Mouse (Mus musculus) embryonic facial prominence, embryonic 11.5 days (tissue): ENCODE measurements around the gene Cacna2d4. TPM values are rescaled to one million over a fixed set of nuclear protein-coding genes. Genes with fewer than 3 reads are reported as not detected.

Experiments used
- ATAC-seq: fragments of 200-750 bp; cut with Nextera tagmentation; replicated peaks from 2 replicates; pipeline ENCODE4 v1.8.0; 2017; ENCODE audit warnings: low read depth; ENCODE audit not compliant: insufficient number of reproducible peaks, low FRiP score, low TSS enrichment
- DNase-seq: peaks from one replicate; pipeline ENCODE4 v3.0.0-alpha.2; 2015; ENCODE audit warnings: low spot score
- H3K27ac ChIP-seq: fragments of 300-500 bp; sonication (generic); replicated peaks from 2 replicates; pipeline ENCODE4 v1.5.1; 2014; ENCODE audit warnings: mild to moderate bottlenecking, low read depth, low read length, control low read depth
- H3K27me3 ChIP-seq: fragments of 300-500 bp; sonication (generic); 2 replicates; pipeline ENCODE4 v1.6.1; 2014; ENCODE audit warnings: mild to moderate bottlenecking, low read length, moderate library complexity, mixed read lengths; ENCODE audit not compliant: control insufficient read depth, insufficient read depth
- H3K36me3 ChIP-seq: fragments of 300-500 bp; sonication (generic); replicated peaks from 2 replicates; pipeline ENCODE4 v1.6.1; 2014; ENCODE audit warnings: low read depth, mild to moderate bottlenecking, low read length, moderate library complexity, mixed read lengths; ENCODE audit not compliant: control insufficient read depth, insufficient read depth
- H3K4me1 ChIP-seq: fragments of 300-500 bp; sonication (generic); 2 replicates; pipeline ENCODE4 v1.6.1; 2014; ENCODE audit warnings: low read length, mixed read lengths; ENCODE audit not compliant: control insufficient read depth, insufficient read depth
- H3K4me2 ChIP-seq: fragments of 300-500 bp; sonication (generic); 2 replicates; pipeline ENCODE4 v1.6.1; 2014; ENCODE audit warnings: low read depth, mild to moderate bottlenecking, control low read depth, low read length, moderate library complexity
- H3K4me3 ChIP-seq: fragments of 300-500 bp; sonication (generic); 2 replicates; pipeline ENCODE4 v1.5.1; 2014; ENCODE audit warnings: low read depth, low read length, control low read depth
- H3K9ac ChIP-seq: fragments of 300-500 bp; sonication (generic); replicated peaks from 2 replicates; pipeline ENCODE4 v1.6.1; 2014; ENCODE audit warnings: mild to moderate bottlenecking, control low read depth, low read length
- H3K9me3 ChIP-seq: fragments of 300-500 bp; sonication (generic); replicated peaks from 2 replicates; pipeline ENCODE4 v1.6.1; 2016; ENCODE audit warnings: mild to moderate bottlenecking, low read length, inconsistent platforms, mixed read lengths; ENCODE audit not compliant: control insufficient read depth
- WGBS: fragments of 180-500 bp; shearing (Covaris S2); extraction: QIAGEN DNeasy Blood & Tissue Kit; methylation state at CpG from one replicate; pipeline ENCODE4 v1.1.7; 2014; 5-methylcytosine and 5-hydroxymethylcytosine counted together
- polyA plus RNA-seq: library from polyadenylated mRNA; unstranded; fragments of >200 nt; fragmentation: Nextera tagmentation; extraction: Ambion mirVana; gene quantifications from 2 replicates; pipeline ENCODE4 v1.2.1, GENCODE M21; 2014

Cacna2d4 gene
- polyA plus RNA-seq, 1 experiment from 2014 or later: not detected

- Histone ChIP-seq H3K9me3 (no peaks in the 10 kb centered on the region), H3K36me3 (no peaks in the 10 kb centered on the region), H3K27me3 (no peaks in the 10 kb centered on the region), H3K4me2 (no peak overlapping the region), H3K27ac (no peak overlapping the region), H3K4me3 (no peak overlapping the region), H3K9ac (no peak overlapping the region), H3K4me1 (no peaks in the 10 kb centered on the region; the same call in 1 of the 2 replicates)
- ATAC-seq (no peak), DNase-seq (no peak)
- 46% methylated on average over 21 of the region's 21 CpGs for WGBS
Observed at GRCm38 (mm10) chr6:119240871-119241705, 4.8 kb downstream of the Cacna2d4 start.

GRCm38 (mm10) chr6:119246082-119246481, 9.8 kb downstream of the Cacna2d4 start:
- no peak for DNase-seq
- H3K36me3 ChIP-seq: no peaks in the 10 kb centered on the region
- H3K27me3 ChIP-seq: no peaks in the 10 kb centered on the region
- no peak overlapping the region for H3K9ac ChIP-seq
- no peaks in the 10 kb centered on the region; the same call in 1 of the 2 replicates for H3K4me1 ChIP-seq
- no peak overlapping the region for H3K27ac ChIP-seq
- no peaks in the 10 kb centered on the region for H3K9me3 ChIP-seq
- 53% methylated on average over 2 of the region's 2 CpGs for WGBS
- H3K4me2 ChIP-seq: no peak overlapping the region
- no peak overlapping the region for H3K4me3 ChIP-seq
- ATAC-seq: no peak

- Histone ChIP-seq H3K4me3 (no peak overlapping the region), H3K27ac (no peak overlapping the region), H3K4me2 (no peak overlapping the region), H3K36me3 (no peaks in the 10 kb centered on the region), H3K27me3 (no peaks in the 10 kb centered on the region), H3K4me1 (no peaks in the 10 kb centered on the region), H3K9ac (no peak overlapping the region), H3K9me3 (no peaks in the 10 kb centered on the region)
- 90% methylated on average over 3 of the region's 3 CpGs for whole genome bisulfite sequencing
- no peak for ATAC-seq
- no peak for DNase-seq
Observed at GRCm38 (mm10) chr6:119248578-119248977, 12.3 kb downstream of the Cacna2d4 start.

GRCm38 (mm10) chr6:119249726-119250125, 13.4 kb downstream of the Cacna2d4 start:
- no peak for ATAC-seq
- no peaks in the 10 kb centered on the region for H3K36me3 ChIP-seq
- H3K27ac ChIP-seq: no peak overlapping the region
- H3K27me3 ChIP-seq: no peaks in the 10 kb centered on the region
- H3K9me3 ChIP-seq: no peaks in the 10 kb centered on the region
- WGBS: 86% methylated on average over 10 of the region's 10 CpGs
- no peak overlapping the region for H3K4me2 ChIP-seq
- DNase-seq: no peak
- H3K9ac ChIP-seq: no peak overlapping the region
- no peak overlapping the region for H3K4me3 ChIP-seq
- H3K4me1 ChIP-seq: no peaks in the 10 kb centered on the region

GRCm38 (mm10) chr6:119251704-119252103, 15.4 kb downstream of the Cacna2d4 start:
- Histone ChIP-seq H3K4me1 (no peaks in the 10 kb centered on the region), H3K9me3 (no peaks in the 10 kb centered on the region), H3K4me3 (no peak overlapping the region), H3K27me3 (no peaks in the 10 kb centered on the region), H3K9ac (no peak overlapping the region), H3K4me2 (no peak overlapping the region), H3K27ac (no peak overlapping the region), H3K36me3 (no peaks in the 10 kb centered on the region)
- DNase-seq (no peak), ATAC-seq (no peak)
- 81% methylated on average over 4 of the region's 4 CpGs for WGBS

GRCm38 (mm10) chr6:119276713-119277112, 40.4 kb downstream of the Cacna2d4 start:
- Histone ChIP-seq H3K36me3 (no peaks in the 10 kb centered on the region), H3K4me3 (no peak overlapping the region), H3K4me1 (no peaks in the 10 kb centered on the region), H3K9me3 (no peaks in the 10 kb centered on the region), H3K27ac (no peak overlapping the region), H3K4me2 (no peak overlapping the region), H3K9ac (no peak overlapping the region), H3K27me3 (no peaks in the 10 kb centered on the region)
- DNase-seq (no peak), ATAC-seq (no peak)
- WGBS: 74% methylated on average over 2 of the region's 2 CpGs

- Histone ChIP-seq H3K9ac (no peak overlapping the region), H3K9me3 (no peaks in the 10 kb centered on the region), H3K36me3 (no peaks in the 10 kb centered on the region), H3K4me3 (no peak overlapping the region), H3K4me1 (no peaks in the 10 kb centered on the region), H3K4me2 (no peak overlapping the region), H3K27ac (no peak overlapping the region), H3K27me3 (no peaks in the 10 kb centered on the region)
- DNase-seq: no peak
- ATAC-seq: no peak
- 73% methylated on average over 9 of the region's 9 CpGs for WGBS
Observed at GRCm38 (mm10) chr6:119280761-119281160, 44.4 kb downstream of the Cacna2d4 start.

- WGBS: 86% methylated on average over 3 of the region's 3 CpGs
- DNase-seq (no peak), ATAC-seq (no peak)
- Histone ChIP-seq H3K36me3 (no peaks in the 10 kb centered on the region; the same call in 1 of the 2 replicates), H3K4me1 (no peaks in the 10 kb centered on the region), H3K4me3 (no peak overlapping the region), H3K9ac (no peak overlapping the region), H3K4me2 (no peak overlapping the region), H3K27me3 (no peaks in the 10 kb centered on the region), H3K9me3 (no peaks in the 10 kb centered on the region), H3K27ac (no peak overlapping the region)
Observed at GRCm38 (mm10) chr6:119301310-119301709, 65.0 kb downstream of the Cacna2d4 start.
